Mouse (Mus musculus): Measurements from ENCODE around the gene Ggact.
A peak's percentile ranks its signal among the peaks of the same experiment; 100 is the strongest.

Ggact gene

DNA sequence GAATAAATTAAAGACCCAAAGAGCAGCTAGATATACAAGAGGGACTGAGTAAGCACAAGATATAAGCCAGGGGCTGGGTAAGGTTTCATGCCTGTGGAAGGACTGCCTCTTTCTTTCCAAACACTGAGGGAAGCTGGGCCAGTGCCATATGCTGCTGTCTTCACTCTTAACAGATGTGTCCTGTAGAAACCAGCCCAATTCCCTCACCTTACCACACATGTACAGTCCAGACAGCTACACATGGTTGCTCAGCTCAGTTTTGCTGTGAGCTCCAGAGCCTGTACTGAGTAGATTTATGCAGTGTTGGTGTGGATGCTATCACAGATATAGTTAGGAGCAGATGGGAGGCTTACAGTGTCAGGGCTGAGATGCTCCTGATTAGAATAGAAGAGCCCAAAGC is 12.9 kb downstream of the Ggact start:
- no peak for DNase-seq (ENCODE audit: low spot score in 2 of 2)

DNA sequence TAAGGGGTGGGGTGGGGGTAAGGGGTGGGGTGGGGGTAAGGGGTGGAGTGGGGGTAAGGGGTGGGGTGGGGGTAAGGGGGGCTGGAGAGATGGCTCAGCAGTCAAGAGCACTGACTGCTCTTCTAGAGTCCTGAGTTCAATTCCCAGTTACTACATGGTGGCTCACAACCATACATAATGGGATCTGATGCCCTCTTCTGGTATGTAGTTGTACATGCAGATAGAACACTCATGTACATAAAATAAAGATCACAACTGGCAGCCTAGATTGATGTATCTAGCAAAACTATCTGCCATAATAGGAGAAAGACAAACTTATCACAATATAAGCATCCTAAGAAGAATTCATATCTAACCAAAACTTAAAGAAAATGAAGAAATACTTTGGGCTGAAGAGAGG is 15.0 kb downstream of the Ggact start:
- DNase-seq (ENCODE audit: low spot score in 2 of 2) = no peak

DNA sequence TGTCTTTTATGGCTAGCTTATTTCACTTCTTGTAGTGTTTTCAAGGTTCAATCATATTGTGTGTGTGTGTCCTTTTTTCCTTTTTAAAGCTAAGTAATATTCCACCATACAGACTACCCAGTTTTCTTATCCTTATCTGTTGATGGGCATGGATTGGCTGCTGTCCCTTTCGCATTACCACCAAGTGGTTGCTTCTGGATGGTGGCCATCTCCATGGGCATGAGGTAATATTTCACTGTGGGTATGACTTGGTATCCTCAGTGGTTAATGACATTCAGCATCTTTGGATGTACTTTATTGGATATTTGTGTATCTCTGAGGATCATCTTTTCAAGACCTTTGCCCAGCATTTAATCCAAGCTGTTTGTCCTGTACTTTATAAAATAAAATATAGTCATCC is 17.5 kb downstream of the Ggact start:
- no peak for DNase-seq (ENCODE audit: low spot score in 2 of 2)

DNA sequence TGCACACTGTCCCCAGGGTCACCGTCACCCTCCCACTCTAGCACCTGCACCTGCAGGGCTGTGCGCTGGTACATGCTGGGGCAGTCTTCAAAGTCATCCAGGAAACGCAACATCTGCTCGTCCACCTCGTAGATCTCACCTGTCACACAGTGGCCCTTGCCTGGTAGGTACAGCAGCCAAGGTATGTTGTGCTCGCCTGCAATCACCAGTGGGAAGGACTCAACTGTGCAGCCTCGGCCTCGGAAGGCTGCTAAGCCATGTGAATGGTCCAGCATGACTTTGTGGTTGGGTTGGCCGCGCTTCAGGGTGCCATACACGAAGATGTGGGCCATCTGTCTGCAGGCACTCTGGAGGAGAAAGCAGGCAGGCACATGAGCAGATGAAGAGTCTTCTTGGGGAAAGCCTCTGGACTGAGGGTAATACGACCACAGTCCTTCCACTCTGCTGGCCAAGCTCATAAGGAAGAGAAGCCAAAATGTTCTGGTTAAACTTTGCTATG is 22.0 kb downstream of the Ggact start:
- no peak for DNase-seq (ENCODE audit: low spot score in 2 of 2)

DNA sequence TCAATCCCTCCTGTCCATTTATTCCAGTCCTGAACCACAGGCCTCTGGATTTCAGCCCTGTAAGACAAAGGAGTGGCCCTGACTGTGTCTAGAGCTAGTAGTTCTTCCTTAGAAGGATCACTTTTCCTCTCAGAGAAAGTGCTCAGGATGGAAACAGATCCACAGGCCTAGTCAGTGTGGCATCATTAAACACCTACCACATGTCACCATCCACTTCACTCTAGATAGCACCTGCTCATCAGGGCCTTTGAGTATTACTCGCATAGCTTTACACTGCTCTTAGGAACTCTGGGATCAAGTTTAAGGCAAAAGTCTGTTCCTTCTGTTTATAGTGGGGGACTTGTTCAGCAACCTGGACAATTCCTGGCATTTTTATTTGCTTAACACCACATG is 25.1 kb downstream of the Ggact start:
- no peak for DNase-seq (ENCODE audit: low spot score in 2 of 2)

DNA sequence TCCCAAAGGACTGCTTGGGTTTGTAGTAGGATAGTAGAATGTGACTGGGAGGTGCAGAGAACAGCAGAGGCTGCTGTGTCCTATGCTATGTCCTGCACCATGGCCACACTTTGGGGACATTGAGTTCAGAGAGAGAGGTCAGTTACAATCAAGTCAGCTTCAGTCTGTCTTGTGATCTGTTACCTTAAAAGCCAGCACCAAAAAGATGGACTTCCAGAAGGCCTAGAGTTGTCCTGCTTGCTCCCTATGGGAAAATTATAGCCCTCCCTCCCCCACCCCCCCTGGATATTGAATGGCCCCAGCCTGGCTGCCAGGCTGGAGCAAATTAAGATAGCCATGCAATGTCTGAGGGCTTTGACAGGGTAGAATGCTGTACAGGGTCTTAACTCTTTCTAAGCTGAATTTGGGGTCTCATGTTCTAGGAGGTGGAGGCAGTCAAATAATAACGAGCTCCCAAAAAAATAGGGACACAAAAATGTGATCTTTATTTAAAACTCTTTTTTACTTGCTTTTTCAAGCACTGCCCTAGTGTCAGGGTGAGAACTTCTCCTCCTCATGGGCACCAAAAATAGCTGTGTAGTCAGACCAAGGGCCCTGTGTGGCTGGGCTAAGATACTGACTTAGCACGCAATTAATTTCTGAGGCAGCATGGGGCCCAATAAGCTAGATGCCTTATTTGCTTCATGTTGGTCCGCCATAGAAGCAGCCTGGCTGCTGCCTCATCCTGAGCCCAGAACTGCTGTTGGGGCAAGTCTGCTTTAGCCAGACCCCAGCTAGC is 25.7 kb downstream of the Ggact start:
- no peak for DNase-seq (ENCODE audit: low spot score in 2 of 2)

DNA sequence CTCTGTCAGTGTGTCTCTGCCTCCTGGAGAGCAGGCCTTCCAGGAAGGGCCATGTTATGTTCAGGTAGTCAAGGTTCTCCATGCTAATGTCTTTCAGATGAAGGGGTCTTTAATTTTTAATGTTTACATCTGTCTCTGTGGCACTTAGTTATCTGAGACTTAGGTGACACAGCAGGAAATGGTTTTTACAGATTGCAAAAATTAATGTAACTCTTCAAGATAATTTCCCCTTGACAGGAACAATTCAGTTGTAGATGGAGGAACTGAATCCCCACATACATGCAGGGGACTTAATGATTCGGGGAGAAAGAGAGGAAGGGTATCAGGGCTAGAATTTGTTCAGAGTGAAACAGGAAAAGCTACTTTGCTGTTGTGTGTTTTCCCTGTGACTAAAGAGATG is 26.3 kb downstream of the Ggact start:
- DNase-seq (ENCODE audit: low spot score in 2 of 2) = no peak

DNA sequence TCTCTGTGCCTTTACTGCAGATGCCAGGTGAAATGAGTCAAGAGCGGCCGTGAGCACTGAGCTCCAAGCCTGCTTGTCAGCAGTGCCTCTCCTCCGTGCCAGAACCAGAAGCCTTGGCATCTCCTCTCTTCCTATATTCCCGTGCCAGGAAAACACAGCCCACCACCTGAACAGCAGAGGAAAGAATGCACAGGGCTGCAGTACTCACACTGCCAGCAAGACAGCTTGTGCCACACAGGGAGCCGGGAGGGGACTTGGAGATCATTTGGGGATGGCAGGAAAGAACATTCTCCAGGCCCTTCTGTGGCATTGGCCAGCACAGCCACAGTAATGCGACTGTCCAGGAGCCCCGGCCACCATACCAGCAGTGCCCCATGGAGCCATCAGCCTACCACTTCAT is 27.7 kb downstream of the Ggact start:
- DNase-seq (ENCODE audit: low spot score in 2 of 2) = peak in 1 of 2 experiments; percentile 74

DNA sequence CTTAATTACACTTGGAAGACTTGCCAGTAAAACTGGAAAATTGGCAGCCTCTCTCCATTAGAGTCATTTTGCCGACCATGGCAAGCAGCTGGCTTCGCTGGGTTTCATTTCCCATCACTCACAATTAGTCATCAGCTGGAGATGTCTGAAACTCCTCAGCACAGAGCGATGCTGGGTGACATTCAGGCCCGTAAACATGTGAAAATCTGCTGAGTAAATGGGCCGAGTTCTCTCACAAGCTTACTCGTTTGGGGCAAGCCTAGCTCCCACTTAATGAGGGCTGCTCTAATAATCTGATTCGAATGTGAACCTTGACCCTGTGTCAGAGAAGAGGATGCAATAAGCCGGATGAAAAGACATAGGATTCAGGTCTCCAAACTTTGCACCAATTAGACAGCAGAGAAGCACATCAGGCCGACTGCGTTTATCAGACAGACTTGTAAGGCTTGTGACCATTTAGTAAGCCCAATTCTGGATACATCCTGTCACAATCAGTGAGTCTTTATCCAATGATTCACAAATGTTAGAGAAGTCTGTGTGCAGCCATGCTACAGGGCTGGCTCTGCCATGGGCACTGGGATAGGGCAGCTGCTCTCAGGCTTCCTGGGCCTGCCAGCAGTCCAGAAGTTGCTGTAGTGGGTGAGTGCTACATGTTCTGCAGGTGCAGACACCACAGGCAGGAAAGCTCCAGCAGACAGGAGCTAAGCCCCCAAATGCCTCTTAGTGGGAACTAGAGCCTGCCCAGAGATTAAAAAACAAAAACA is 29.6 kb downstream of the Ggact start:
- DNase-seq (ENCODE audit: low spot score in 2 of 2) = peak in 1 of 2 experiments; percentile 43

DNA sequence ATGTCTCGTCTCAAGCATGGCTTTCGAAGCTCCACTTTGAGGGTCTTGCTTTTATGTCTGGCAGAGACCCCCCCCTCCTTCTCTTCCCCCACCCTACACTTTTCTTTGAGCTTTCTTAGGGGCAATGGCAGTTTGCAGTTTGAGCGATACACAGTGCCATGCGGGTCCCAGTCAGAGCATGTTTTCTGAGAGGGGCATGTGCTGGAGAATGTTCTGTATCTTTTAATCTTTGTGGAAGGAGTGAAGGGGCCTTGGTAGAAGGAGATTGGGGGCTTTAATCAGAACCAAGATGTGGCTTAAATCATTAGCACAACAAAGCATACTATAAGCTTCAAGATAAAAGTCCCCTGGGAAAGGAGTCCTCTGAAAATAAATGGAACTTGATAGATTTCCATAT is 30.1 kb downstream of the Ggact start:
- no peak for DNase-seq (ENCODE audit: low spot score in 2 of 2)

DNA sequence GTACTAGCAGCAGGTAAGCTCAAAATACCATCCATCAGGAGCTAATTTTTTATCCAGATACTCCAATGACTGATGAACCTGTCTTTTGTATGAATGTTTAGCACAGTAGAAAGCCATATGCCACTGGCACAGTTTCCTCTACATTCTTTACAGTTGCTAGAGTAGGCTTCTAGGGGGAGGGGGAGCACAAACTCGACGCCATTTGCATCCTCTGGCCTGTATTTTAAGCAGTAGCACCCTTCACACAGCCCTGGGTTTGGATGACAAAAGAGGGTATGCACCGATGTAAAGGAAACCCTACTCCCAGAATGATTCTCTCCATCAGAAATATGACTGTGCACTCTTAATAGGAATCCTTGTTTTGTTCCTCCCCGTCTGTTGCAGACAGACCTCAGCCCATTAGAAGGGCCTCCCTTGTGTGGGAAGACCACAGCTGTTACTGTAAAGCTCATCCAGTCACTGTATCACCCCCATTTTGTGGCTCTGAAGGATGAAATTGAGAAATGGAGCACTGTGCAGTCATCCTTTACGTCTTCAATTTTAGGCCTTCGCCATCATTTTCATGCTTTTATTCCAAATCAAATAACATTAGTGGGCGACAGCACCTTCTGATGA is 30.7 kb downstream of the Ggact start:
- DNase-seq (ENCODE audit: low spot score in 2 of 2) = no peak

DNA sequence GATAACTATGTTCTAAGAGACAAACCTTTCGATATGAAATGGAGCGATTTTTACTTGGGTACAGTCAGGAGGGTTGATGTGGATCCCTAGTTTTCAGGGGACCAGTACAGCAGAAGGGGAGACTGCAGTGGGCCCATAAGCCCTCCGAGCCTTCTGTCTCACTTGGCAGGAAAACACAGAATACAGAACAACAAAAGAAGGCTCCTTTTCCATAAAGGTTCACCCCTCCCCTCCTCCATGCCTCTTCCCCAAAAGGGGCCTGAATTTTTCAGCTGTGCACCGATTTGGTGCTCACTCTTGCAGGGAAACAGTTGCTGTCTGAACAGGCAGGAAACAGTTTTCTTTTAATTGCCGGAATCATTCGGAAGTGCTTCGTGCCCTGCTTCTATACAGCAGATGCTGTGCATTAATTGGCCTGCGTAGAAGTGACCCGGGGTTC is 31.3 kb downstream of the Ggact start:
- DNase-seq (ENCODE audit: low spot score in 2 of 2) = peak in 1 of 2 experiments; percentile 19

DNA sequence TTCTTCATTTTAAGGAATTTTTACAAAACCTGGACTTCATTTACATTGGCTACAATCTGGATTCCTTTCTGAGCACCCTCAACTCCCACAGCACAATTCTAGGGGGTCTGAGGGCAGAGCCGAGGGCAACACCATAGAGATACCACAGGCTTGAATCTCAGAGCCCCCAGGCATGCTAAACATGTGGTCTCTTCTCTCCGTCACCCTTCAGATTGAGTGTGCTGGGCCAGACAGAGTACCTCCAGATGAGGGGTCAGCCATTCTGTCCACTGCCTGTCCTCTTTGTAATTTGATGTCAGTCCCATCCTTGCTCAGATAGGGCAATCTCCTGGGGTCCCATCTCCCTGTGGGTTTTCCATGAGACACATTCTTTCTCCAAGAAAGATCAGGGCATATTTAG is 31.9 kb downstream of the Ggact start:
- no peak for DNase-seq (ENCODE audit: low spot score in 2 of 2)

DNA sequence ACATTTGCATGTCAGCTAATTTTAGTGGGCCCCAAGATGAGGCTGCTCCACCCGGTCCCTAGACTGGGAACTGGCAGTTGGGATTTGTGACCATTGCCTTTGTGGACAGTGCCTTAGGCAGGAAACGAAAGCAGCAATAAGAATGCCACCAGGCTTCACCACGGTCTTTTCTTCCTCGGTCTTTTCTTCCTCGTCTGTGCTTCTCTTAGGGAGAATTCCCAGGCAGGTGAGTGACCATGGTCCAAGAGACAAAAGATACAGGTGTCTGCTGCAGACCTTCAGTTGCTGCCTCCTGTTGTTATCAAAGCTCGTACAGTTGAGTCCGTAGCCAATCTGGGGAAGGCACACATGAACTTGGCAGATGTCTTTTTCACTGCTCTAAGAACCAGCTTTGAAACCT is 33.3 kb downstream of the Ggact start:
- DNase-seq (ENCODE audit: low spot score in 2 of 2) = no peak

DNA sequence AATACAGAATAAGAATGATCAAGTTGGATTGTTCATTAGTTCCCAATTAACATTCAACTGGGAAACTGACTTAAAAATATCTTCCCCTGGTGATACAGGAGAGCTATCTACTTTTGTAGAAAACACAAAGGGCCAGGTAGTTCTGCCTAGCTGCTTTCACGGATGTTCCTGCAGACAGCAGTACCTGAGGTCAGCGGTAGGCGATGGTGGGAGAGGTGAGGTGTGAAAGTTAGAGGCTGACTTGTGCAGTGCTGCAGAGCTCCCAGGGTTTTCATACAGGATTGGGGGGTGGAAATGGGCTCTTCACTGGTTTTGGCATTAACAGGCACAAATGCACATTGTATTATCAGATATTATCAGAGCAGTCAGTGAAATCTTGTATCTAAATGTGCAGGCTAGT is 35.8 kb downstream of the Ggact start:
- DNase-seq (ENCODE audit: low spot score in 2 of 2) = no peak

DNA sequence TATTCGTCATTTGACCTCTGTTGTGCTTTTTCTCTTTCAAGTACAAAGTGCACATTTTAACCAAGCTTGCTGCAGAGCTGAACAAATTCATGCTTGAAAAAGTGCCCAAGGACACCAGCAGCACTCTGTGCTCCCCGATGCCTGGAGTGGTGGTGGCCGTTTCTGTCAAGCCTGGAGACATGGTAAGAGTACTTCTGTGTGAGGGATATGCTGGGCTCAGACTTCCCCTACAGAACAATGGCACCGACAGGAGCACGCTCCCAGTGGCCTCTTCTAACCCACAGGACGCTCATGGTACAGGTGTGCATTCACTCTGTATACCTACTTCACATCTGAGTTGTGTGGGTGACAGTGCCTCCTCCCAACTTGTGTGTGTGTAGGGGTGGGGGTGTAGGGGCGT is 36.8 kb downstream of the Ggact start:
- peak in 1 of 2 experiments; percentile 16 for DNase-seq (ENCODE audit: low spot score in 2 of 2)

DNA sequence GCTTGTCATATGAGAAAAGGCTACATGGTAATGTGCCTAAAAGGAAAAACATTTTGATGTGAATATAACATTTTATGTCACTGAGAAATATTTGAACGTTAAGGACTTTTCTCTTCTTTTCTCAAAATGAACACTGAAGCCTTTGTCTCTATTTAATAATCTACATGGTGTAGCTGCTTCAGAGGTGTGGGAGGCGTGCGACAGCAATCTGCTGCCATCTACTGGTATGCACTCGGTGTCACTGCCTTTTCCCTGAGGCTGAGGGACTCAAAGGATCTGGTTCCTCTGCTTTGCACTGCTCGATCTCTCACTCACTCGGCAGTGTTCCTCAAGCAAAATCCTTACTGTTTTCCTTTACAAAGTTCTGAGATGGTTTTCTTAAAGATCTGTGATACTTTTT is 37.4 kb downstream of the Ggact start:
- peak; percentile 67 to 86 for DNase-seq (ENCODE audit: low spot score in 2 of 2)

DNA sequence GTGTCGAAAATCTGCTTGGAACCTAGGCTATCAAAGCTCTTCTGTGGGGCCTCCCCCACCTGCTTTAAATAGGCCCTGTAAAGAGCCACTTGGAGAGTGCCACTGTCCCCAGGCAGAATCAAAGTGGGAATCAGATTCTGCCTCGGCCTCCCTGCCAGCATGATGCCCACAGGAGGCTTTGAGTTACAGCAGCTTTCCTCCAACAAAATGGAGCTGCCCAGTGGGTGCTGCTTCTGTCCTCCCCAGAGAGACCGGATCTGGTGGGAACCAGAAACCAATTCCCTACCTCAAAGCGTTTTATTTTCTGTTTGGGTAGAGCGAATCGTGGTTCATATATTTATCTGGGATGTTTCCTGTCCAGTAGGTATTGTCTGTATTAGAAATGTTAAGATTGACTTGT is 37.9 kb downstream of the Ggact start:
- DNase-seq (ENCODE audit: low spot score in 2 of 2) = peak in 1 of 2 experiments; percentile 10

DNA sequence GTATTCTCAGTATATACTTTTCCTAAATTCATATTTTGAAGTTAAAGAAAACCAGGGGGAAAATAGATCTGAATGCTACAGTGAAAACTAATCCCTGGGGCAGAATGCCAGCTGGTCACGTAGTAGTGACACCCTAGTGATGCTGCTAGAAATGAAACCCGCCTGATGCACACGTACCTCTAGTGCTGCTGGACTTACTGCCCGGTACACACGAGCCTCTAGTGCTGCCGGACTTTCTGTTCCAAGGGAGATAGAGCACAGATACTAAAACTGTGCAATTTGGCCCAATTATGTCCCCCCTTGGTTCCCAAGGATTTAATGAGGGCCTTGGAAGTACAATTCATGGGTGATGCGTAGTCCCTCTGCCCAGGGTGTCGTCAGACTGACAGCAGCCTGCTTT is 38.5 kb downstream of the Ggact start:
- DNase-seq (ENCODE audit: low spot score in 2 of 2) = peak in 1 of 2 experiments; percentile 14

DNA sequence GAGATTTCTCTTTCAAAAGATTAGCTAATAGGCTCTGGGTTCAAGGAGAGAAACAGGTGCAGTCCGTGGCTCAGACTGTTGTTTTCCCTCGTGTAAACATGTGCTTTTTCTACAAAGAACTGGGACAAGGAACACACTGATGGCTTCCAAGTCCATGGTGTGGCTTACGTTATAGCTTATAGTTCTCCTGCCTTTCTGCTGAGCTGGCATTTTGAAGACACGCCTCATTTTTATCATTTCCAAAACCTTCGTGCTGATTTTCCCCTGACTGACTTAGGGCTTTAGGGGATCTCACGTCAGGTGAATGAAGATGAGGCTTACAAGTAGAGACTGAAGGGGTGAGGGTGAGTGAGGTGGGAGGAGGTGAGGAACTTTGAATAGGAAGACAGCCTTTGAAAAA is 40.9 kb downstream of the Ggact start:
- DNase-seq (ENCODE audit: low spot score in 2 of 2) = no peak

DNA sequence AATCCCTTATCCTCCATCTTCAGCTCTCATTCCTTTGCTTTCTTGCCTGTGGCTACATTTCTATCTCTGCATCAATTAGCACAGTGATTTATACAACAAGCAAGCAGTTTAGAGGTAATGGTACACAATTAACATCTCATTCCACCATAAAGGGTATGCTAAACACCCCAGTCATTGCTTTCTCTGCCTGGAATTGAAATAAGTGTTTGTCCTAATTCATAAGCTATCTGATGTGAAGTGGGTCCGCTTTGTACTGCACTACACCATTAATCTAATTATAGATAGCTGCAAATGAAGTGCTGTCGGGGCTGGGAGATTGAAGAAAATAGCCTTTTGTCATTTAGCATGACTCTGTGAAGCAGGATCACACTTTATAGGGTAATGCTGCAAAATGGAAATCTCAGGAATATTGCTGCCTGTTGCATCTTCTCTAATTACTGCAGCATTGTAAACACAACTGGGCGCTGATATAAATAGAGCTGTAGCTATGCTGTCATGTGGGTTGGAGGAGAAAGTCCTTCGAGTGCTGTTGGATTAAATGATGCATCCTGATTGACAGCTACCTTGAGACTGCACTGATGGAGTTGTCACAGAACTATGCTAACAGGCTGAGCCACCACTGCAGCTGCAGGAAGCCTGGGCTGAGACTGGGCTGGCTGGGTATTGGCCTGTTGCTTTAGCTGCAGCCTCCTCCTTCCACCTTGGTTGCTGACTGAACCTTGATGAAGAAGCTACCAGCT is 41.5 kb downstream of the Ggact start:
- DNase-seq (ENCODE audit: low spot score in 2 of 2) = no peak

DNA sequence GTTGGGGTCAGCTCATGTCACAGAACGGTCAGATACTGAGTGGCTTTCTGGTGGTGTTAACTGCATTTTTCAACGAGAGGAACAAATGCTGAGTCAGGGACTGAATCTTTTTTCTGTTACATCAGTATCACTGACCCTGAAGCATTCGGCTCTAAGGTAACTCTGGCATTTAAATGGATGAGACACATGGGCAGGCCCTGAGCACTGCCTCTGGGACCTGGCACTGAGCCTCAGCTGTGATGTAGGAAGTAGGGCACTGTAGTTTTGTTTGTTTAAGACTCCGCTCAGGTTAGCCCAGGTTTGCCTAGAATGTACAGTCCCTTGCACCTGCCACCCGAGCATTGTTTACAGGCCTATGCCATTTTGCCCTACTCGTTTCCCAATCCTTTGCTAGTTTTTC is 43.7 kb downstream of the Ggact start:
- DNase-seq (ENCODE audit: low spot score in 2 of 2) = no peak
